Mouse (Mus musculus): ENCODE results near the gene Eif4a3.
A peak's percentile ranks its signal among the peaks of the same experiment; 100 is the strongest.
"Not testable (repeated sequence)": the region's sequence is repeated elsewhere in the genome, so short reads cannot be mapped to it uniquely, and the experiment has no call there.

The Eif4a3 gene

DNA sequence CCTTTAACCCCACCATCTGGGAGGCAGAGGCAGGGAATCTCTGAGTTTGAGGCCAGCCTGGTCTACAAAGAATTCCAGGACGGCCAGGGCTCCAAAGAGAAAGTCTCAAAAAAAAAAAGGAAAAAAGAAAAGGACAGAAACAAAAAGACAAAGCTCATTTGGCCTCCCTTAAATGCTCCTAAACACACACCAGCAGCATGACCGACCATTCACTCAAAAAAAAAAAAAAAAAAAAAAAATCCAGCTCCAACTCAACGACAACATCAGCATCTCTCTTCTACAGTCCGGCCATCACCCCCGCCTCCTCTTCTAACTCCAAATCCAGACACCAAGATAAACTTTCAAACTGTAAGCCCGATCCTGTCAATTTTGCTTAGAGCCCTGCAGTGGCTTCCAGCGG, 972 bp downstream of the Eif4a3 start:
- no peak for DNase-seq (ENCODE audit: low read depth, low spot score)

DNA sequence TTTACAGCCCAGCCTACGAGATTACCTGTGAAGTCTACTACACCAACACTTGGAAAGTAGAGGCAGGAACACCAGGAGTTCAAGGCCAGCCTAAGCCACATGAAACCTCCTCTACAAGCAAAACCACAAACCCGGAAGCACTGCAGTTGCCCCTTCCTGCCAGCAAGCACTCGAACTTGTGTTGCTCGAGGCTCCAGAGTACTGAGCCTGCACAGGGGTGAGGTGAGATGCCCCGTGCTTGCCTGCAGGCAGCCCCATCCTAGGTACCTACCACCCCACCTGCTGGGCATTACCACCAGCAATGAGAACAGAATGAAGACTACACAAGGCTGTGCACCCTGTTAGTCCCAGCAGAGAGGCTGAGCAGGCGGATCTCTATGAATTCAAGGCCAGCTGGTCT, 1.9 kb downstream of the Eif4a3 start:
- DNase-seq (ENCODE audit: low read depth, low spot score) = no peak

DNA sequence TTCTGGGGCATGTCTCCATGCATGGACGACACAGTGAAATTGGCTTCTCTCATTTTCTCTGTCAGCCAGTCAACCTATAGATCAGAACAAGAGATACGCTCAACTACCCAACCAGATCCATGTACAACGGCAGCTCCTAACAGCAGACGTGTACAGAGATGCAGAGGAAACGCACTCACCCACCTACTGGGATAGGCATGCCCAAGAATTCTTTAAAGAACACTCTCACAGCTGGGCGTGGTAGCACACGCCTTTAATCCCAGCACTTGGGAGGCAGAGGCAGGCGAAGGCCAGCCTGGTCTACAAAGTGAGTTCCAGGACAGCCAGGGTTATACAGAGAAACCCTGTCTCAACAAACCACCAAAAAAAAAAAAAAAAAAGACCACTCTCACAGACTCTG, 7.0 kb downstream of the Eif4a3 start:
- not testable (repeated sequence) for DNase-seq (ENCODE audit: low read depth, low spot score)

DNA sequence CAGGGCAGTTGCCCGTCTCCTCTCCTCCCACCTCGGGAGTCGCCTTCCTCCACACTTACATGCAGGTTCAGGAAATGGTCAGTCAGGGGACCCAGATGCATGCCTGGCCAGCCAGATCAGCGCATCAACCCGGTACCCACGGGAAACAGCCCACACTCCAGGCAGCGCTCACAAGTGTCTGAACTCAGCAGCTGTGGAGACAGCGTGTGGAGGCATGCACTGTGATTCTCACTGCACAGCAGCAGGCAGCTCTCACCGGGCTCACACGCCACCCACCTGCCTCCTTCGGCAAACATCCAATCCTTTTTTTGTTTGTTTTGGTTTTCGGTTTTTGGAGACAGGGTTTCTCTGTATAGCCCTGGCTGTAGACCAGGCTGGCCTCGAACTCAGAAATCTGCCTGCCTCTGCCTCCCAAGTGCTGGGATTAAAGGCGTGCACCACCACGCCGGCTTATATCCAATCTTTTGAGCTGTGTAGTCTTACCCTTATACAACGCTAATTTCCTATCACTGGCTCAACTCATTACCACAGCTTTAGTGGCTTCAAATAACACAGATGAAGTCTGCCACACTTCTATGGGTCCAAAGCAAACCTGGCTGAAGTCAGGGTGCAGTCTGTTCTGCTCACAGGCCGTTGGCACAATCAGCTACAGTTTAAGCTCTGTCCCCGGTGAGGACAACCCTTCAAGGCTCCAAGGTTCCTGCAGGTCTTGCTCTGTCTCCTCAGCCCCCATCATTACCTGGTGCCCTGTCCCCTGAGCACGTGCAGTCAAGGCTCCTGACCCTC, 12.5 kb downstream of the Eif4a3 start:
- no peak for DNase-seq (ENCODE audit: low read depth, low spot score)

DNA sequence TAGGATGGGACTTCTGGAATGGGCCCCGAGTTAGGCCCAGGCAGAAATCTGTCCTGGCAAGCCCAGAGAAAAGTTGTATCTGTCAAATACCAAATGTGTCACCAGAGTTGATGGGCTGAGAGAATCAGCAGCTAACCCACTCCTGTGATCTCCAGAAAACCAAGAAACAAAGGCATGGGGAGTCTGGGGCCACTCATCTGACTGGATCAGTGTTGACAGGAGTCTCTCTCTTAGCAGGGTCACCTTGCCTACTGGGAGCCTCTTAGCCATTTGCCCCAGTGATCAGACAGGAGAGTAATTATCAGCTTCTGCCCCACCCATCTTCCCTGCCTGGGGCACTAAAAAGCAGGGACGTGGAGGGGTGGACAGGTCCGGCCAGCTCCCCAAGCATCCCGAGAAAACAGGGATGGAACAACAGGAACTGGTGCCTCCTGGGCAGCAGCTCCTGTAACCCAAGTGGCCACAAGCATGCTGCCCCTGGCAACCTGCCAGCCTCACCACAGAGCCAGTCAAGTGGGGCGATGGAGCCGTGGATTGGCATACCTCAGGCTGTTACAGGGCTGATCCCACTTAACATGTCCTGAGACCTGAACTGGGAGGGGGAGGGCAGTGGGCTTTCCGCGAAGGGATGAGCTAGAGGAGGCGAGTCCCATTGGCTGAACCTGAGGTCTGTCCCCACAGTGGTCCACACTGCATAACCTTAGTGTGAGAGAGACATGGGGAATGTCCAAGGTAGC, 13.9 kb downstream of the Eif4a3 start:
- DNase-seq (ENCODE audit: low read depth, low spot score) = no peak

DNA sequence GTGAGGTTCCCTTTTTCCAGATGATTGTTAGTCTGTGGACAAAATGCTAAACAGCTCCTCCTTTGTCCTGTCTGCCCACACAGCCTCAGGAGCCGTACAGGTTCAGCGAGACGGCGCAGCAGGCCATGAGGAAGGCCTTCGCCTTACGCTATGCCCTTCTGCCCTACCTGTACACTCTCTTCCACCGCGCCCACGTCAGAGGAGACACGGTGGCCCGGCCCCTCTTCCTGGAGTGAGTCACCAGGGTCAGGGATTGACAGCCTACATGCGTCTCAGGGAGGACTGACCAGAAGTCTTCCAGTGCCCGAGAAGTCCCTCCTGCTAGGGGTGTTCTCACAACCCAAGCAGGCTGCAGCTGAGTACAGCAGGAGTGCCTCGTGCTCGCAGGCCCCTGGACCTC, 18.9 kb downstream of the Eif4a3 start:
- no peak for DNase-seq (ENCODE audit: low read depth, low spot score)

DNA sequence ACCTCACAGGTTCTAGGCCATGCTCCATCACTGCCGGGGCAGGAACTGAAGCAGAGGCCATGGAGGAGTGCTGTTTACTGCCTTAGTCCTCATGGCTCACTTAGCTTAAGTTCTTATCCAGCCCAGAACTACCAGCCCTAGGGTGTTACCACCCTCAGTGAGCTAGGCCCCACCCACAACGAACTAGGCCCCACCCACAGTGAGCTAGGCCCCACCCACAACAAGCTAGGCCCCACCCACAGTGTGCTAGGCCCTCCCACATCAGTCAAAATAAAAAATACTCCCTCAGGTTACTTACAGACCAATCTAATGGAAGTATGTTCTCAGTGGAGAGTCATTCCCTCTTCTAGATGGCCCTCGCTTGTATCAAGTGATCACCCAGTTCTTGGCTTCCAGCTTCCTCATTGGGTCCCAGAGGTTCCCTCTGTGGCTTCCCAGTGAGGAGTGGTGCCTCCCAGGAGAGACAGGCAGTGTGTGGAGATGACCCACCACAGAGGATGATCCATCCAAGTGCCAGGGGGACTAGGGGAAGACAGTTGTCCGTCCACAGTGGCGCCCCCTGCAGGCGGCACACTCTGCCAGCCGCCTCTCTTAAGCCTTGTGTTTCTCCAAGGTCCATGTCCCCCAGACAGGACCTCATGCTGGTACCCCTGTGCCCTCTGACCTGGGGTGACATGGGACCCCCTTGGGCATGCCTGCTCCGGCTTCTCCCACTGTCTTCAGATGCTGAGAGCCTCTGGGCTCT, 26.5 kb downstream of the Eif4a3 start:
- no peak for DNase-seq (ENCODE audit: low read depth, low spot score)

DNA sequence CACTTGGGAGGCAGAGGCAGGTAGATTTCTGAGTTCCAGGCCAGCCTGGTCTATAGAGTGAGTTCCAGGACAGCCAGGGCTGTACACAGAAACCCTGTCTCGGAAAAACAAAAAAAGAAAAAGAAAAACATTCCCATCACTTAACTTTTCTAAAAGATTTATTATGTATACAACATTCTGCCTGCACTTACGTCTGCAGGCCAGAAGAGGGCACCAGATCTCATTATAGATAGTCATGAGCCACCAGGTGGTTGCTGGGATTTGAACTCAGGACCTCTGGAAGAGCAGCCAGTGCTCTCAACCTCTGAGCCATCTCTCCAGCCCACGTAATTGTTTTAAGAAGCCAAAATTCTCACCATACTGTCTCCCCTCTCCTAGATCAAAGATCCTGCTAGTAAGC, 27.4 kb downstream of the Eif4a3 start:
- not testable (repeated sequence) for DNase-seq (ENCODE audit: low read depth, low spot score)

DNA sequence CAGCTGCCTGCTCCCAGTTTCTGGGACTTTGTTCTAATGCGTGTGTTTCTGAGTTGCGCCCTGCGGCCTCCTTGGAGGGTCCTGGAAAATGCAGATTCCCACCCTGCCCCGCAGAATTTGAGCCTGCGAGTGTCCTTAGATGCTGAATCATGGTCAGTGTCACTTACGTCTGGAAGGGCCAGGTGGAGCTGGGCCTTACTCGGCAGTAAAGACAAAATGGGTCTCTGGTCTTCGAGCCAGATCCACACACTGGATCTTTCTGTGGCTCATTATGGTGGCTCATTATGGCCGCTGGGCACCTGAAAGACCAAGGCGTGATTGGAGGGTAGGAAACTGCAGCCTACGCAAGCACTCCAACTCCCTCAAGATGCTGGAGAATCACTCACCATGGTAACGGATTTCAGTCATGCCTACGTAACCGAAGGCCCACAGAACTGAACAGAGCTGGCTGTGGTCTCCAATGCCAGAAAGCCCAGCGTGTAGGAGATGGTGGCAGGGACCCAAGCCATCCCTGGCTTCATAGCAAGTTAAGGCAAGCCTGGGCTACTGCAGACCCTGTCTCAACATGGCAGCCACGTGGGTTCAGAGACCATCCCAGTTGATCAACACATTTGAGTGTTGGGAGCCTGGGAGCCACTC, 31.2 kb downstream of the Eif4a3 start:
- no peak for DNase-seq (ENCODE audit: low read depth, low spot score)

DNA sequence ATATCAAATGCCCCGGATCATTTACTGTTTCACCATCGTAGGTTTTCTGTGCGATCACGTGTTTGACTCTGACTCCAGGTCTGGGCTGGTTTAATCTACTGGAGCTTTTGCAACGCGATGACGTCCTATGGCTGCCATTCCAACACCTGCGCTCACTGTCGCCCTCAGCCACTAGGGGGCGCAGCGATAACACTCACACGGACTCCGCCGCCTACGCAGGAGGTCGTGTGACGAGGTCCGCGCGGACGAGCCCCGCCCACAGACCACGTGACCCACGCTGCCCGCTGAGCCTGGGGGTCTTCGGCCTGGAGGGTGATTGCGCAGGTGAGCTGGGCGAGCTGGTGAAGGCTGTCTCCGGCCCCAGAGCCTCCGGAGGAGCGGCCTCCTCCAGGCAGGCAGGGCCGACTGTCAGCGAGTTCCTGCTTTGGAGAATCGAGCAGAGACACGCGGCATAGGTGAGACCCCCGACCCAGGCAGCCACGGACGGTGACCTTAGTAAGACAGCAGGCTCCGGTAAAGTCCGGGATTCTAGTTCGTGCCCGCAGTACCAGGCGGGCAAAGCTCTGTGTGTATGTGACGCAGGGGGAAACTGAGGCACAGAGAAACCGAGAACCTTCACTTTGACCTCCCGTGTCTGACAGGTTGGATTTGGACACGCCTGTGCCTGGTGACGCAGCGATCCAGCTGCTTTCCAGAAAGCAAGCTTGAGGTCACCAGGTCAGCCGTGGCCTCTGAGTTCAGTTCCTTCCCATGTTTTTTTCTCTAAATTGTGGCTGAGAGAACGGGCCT, 31.9 kb downstream of the Eif4a3 start, which contains the start of gene Gaa:
TSS of gene Gaa (plus strand) at position 120 of the 789 bp plus-strand sequence.
- DNase-seq (ENCODE audit: low read depth, low spot score) = peak; percentile 94

DNA sequence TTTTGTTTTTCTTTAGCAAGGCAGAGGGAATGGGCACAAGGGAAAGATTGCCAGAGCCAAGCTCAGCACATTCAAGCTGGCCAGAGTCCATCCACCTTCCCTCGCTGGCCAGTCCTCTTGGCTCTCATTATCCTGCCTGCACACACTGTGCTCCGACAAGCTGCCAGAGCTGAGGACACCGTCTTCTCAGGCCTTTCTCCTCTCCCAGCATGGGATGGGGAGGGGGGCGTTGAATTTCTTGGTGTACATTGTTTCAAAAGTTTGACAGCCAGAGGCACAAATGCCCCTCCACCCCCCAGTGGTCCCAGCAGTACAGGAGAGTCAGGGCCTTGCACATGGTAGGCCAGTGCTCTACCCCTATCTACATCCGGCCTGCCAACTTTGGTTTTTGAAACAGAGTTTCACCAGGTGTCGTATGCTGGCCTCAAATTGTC, 32.6 kb downstream of the Eif4a3 start:
- no peak for DNase-seq (ENCODE audit: low read depth, low spot score)

DNA sequence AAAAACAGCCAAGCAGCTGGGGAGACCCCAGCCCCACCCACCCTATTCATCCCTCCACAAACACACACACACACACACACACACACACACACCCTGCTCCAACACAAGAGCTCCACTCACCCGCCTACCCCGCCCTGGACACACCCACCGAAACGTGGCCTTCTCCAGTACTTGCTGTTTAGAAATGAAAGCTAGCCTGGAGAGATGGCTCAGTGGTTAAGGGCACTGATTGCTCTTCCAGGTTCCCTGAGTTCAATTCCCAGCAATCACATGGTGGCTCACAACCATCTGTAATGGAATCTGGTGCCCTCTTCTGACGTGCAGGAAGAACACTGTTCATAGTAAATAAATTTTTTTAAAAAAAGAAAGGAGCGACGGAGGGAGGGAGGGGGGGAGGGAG, 34.1 kb downstream of the Eif4a3 start:
- no peak for DNase-seq (ENCODE audit: low read depth, low spot score)

DNA sequence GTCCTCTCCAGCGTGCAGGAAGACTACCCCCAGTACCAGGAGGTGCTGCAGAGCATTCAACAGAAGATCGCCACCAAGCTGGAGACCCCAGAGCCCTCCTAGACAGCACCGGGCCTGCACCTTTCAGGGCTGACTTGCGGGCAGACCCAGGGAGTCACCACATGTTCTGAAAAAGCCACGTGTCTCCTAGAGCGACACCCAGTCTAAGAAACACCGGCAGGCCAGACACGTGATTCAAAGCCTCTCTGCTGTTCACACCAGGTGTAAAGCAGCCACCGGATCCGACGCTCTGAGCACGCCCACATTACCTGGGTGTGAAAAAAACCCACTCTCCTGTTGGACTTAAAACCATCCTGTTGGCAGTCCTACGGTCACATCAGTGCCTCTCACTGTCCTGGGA, 35.5 kb downstream of the Eif4a3 start:
- DNase-seq (ENCODE audit: low read depth, low spot score) = no peak

DNA sequence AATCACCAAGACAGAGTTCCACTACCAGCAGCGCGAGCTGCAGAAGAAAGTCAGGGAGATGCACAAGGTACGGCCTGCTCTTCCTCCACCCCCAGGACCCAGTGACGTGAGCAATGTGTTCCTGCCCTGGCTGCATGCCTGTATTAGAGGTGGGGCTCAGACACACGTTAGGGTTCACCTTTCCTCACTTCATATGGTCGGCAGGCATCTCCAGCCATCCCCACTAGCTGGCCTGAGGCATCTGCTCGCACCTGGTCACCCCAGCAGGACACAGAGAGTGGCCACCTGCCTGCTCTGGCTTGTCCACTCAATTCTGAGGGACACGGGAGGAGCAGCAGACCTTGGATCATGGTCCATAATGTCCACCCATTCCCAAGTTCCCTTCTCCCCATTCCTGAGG, 39.9 kb downstream of the Eif4a3 start:
- DNase-seq (ENCODE audit: low read depth, low spot score) = no peak

DNA sequence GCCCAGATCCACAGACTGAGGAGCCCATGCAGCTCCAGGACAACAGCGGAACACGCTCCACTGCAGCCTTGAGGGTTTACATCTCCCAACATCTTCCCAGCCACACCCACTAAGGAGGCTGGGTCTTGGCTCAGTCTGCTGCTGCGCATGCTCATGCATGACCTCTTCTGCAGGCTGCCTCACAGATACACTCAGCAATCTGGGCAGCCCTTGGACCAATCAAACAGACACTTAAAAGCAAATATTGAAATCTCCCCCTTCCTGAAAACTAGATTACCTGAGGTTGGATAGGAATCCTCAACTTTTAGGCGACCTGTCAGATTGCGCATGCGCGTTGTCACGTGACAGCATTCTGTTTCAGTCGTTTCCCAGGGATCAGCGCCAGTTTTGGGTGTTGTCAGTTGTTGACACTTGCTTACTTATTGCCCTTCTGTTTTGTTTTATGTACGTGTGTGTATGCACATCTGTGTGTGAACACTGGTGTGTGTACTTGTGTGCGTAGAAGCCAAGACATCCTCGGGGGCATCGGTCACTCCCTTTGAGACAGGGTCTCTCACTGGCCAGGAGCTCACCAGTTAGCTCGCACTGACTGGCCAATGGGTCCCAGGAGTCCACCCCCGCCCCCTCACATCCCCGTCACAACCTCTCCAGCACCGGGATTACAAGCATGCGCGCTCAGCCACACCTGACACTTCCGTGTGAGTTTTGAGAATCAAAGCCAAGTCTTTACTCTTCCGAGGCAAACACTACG, 41.1 kb downstream of the Eif4a3 start:
- DNase-seq (ENCODE audit: low read depth, low spot score) = peak; percentile 43

DNA sequence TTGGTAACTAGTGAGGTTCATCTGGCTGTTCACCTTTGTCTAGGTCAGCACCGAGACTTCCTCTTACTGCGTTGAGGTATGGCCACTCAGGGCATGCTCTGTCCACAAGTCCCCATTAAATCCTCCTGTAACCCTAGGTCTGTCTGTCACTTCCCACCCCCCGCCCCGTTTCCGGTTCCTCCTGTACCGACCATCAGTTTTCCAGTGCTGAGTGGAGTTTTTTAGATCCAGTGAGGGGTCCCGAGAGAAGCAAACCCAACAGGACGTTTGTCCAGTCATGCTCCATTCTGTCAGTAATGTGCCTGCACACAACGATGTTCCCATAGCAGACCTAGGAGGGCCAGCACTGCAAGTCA, 41.7 kb downstream of the Eif4a3 start:
- no peak for DNase-seq (ENCODE audit: low read depth, low spot score)

DNA sequence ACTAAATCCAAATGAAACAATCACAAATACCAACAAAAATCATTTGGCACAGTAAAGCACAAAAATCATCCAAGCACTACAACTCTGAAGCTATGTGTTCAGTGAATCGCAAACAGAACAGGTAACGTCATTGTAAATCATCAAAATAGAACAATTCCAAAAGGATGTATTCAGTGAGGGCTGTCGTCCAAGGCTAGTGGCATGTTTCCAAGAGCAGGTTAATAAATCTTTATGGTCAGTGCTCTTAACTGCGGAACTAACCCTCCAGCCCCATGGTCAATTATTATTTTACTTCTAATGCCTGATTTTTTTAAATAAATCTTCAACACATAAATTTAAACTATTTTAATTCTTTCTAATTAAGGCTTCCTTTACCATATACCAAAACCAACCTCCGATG, 43.3 kb downstream of the Eif4a3 start:
- DNase-seq (ENCODE audit: low read depth, low spot score) = not testable (repeated sequence)

DNA sequence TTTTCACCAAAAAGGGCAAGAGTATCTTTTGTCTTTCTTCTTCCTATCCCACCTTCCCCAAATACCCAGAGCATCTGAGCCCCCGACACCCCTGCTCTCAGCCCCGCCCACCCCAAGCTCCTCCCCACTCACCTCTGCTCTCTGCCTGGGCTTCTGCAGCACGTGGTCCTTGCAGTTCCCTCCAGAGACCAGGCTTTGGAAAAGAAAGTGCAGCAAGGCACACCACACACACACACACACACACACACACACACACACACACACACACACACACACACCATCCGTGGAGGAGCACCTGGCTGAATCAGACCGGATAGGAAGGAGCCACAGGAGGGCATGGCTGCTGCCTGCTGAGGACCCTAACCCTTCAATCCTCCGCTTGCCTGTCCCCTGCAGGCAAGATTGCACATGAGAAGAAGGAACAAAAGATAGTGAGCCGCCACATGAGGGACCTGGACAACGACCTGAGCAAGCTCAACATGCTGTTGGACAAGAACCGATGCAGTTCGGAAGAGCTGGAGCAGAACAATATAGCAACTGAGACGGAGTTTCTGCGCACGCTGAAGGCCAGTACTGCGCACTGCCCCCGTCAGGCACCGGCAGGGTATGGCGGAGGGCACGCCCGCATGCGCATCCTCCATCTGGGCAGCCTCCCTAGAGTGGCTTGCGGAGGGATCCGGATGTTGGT, 46.9 kb downstream of the Eif4a3 start:
- DNase-seq (ENCODE audit: low read depth, low spot score) = no peak

DNA sequence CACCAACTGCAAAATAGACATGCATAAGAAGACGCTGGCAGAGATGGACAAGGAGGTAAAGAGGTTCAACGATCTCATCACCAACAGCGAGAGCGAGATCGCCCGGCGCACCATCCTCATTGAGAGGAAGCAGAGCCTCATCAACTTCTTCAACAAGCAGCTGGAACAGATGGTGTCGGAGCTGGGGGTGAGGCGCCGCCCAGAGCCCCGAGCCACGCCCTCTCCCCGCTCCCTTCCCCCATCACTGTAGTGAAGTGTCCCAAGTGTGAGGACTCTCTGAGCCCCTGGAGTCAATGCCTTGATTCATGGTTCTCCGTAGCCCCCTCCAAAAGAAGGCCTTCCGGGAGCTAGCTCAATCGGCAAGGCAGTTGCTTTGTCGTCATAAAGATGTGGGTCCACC, 48.9 kb downstream of the Eif4a3 start:
- no peak for DNase-seq (ENCODE audit: low read depth, low spot score)

DNA sequence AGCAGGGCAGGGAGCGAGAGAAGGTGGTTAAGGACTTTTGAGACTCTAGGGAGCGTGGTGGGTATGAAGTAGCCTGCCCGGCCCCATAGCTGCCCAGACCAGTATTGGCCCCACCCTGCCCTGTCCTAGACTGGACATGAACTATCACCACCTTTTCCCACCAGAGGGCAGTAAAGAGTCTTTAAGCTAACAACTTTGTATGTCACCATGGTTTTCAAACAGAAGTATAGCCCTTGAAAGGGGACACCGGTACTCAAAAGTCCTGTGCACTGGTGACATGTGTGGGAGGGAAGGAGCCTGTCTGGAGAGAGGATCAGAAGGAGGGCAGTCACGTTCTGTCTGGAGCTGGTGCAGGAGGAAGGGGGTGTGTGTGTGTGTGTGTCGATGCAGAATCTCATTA, 50.9 kb downstream of the Eif4a3 start:
- peak; percentile 74 for DNase-seq (ENCODE audit: low read depth, low spot score)
